Mouse (Mus musculus) frontal cortex, adult 2 months (tissue): ENCODE results near the gene Farp2. TPM values are rescaled to one million over a fixed set of nuclear protein-coding genes. Genes with fewer than 3 reads are reported as not detected.
A peak's percentile ranks its signal among the peaks of the same experiment; 100 is the strongest.
"Not testable (repeated sequence)": the region's sequence is repeated elsewhere in the genome, so short reads cannot be mapped to it uniquely, and the experiment has no call there.

Experiments used
- DNase-seq, 2 experiments: peaks; one replicate each; pipeline ENCODE4 v3.0.0; 2022; ENCODE audit warnings: low spot score in 1 of 2; ENCODE audit errors: extremely low spot score in 1 of 2
- polyA plus RNA-seq: library from polyadenylated mRNA; depleted of rRNA; stranded (reverse); fragments of >200 nt; gene quantifications from 2 replicates; pipeline ENCODE4 v1.2.3, GENCODE M21; 2012; rRNA removed

Gene Farp2
- 4.9 and 5.1 TPM in 2 replicates for polyA plus RNA-seq

DNA sequence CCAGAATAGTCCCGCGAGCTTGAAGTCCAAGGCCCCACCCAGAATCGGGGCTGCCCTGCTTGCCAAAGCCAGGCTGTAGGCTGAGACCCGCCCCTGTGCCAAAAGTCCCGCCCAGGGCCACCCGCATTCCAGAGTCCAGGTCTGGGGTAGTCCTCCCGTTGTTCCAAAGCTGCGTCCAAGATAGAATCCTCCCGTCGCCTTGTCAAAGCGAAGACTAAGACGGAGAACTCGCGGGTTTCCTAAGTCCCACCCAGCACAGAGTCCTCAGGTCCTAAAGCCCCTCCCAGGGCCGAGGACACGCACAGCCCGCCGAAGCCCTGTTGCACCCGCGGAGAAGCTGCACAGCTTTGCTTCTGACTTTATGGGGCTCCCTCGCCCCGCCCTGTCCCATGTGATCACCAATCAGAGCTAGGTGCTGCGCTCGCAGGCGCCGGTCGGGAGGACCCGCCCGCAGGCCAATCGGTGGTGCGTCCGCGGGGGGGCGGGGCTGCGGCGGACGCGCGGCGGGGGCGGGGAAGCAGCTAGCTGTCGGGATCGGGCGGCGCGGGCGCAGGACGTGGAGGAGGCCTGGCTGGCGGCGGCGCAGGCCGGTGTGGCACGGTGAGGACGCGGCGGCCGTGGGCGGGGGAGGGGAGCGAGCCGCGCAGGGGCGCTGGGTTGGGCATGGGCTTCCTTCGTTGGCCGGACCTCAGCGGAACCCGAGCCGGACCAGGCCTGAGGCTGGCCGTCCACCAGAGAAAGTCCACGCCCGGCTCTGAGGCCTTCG lies at the start of gene Farp2:
Gene Farp2, plus strand, starts transcription at position 495 of the 766 bp plus-strand sequence.
- peak; percentile 88 to 91 for DNase-seq

DNA sequence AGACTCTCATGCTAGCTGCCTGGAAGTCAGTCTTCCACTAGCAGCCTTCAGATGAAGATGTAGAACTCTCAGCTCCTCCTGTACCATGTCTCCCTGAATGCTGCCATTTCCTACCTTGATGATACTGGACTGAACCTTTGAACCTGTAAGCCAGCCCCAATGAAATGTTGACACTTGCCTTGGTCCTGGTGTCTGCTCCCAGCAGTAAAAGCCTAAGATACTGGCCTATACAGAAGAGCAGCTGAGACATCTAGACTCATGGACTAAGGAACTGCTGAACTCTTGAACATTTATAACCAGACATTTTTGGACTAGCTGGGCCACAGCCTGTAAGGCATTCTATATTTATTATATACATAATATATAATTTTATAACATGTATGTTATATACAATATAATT lies 46.8 kb upstream of the Farp2 start:
- no peak for DNase-seq

DNA sequence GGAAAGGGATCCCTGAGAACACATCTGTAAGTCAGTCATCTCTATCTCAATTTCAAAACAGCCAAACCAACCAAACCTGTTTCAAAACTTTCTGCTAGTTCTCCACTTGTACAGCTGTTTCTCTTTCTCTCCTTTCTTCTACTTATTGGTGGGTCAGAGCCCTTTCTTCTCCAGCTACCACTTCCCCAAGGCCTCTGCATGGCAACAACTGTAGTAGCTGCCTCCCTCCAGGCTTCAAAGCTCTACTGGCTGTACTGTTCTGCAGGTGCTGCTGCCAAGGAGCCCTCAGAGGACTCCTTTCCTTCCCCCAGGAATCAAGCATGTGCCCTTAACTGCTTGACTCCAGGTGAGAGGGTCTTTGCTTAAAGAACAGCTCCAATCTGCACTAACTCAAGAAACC lies 46.1 kb upstream of the Farp2 start:
- DNase-seq: no peak

DNA sequence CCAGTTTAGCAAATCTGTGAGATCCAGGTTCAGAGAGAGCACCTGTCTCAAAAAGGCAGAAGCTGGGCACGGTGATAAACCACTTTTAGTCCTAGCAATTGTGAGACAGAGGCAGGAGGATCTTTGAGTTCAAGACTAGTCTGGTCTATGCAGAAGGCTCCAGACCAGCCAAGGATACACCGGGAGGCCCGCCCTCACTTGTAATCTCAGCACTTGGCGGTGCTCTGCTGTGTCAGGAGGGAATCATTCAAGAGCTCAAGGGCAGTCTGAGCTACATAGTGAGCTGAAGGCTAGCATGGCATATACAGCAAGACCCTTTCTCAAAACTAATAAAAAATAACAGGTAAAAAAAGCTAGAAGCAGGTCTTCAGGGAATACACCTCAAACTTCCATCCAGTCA lies 43.3 kb upstream of the Farp2 start:
- DNase-seq: no peak

DNA sequence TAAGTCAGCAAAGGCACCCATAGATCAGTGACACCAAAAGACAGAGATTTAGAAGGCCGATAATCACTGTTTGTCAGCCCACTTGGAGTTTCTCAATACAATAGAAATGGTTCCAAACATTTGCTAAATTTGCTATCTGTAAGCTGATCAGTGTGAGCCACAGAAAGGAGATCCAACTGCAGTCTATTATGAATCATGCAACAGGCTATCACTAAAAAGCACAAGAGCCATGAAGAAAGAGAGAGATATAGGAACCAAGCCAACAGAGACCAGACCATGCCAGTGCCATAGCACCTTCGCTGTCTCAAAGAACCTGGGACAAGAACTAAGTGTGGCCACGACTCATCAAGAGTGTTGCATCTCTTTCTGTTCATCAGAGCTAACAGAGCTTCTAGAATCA lies 36.2 kb upstream of the Farp2 start:
- no peak for DNase-seq

DNA sequence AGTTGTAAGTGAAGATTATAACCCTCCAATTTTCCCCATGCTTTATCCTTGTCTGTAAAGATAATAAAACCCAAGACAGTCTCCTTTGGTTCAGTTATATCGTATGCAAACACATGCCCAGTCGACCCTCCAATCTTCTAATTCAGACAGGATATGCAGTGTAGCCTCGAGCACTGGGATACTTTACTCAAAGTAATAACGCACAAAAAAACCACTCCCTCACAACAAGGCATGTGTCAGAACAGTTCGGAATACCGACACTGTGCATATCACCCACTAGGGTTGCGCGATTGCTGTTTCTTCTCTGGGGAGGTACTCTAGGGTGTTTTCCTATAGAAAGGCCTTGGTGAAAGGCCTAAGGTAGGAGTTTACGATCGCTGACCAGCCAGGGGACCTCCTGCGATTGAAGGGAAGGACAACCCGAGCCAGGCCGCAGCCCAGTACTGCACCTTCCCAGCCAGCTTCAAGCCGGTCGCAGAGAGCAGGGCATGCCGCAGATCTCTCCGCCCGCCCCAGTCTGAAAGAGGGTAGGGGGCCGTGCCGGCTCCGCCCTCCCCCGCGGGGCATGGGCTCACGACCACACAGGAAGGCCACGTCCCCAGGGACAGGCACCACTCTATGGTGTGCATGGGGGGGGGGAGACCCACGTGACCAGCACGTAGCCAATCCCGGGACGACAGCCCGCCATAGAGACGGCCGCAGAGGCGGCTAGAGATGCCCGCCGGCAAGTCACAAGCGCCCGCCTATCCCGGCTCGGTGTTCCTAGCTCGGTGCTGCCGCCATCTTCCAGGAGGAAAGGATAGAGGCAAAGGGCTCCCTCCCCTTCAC lies 33.9 kb upstream of the Farp2 start:
- DNase-seq: peak; percentile 97 to 99

DNA sequence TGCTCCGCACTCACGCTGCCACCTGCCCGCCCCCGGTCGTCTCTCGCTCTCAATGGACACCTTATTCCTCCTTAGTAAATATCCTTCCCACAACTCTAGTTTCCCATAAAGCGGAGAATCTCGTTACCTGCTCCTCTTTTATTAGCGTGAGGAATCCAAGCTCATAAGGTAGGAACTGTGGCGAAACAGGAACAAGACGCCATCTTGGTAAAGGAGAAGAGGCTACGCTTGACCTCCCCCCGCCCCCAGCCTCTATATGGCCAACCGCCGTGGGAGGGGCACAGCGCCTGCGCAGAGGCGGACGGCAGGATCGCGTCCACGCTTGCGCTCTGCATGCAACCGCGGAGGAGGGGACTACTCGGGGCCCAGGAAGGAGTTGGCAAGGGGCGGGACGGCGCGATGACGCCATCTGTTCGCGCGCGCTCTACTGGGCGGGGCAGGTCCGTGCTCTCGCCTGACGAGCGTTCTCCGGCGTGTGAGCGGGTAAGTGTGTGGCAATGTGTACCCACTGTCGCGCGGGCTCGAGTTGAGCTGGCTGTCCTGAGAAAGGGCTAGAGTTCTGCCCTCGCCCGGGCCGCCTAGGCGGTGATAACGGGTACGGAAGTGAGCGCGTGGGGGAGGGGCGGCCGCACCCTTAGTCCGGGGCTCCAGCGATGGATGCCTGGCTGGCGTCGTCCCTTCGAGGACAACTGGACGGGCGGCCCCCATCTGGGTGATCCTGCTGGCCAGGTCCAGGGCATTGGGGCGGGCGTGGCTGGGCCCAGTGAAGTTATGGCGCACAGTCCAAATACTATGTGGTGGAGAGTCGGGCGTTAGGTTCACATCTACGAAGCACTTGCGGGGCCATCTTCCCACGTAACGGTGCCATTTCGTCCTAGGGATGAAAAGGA lies 33.0 kb upstream of the Farp2 start, which contains the start of gene Hdlbp:
Gene Hdlbp, minus strand, starts transcription at position 230 of the 890 bp plus-strand sequence.
- peak; percentile 98 to 99 for DNase-seq

DNA sequence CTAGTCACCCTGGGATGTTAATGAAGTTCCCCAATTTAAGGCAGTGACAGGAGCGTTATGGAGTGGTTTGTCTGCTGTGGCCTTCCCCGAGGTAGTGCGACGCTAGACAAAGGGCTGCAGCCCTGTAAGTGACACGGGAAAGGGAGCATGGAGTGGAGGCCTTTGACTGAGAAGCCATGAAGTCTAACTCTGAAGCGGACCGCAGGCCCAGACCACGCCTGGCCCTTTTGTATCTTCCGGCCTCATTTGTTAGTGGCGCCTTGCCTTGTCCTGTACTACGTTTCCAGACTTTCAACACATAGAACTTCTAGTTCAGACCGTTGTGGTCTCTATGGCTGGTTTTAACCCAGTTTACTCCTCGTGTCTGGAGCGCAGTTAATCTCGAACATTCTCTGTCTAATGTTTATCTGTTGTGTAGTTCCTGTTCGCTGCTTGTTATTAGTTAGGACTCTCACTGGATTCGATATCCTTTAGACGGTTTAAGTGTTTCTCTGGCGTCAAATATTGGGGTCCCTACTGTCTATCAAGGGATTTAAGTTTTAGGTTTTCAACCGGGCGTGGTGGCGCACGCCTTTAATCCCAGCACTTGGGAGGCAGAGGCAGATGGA lies 32.3 kb upstream of the Farp2 start:
- DNase-seq: peak in 1 of 2 experiments; percentile 12

DNA sequence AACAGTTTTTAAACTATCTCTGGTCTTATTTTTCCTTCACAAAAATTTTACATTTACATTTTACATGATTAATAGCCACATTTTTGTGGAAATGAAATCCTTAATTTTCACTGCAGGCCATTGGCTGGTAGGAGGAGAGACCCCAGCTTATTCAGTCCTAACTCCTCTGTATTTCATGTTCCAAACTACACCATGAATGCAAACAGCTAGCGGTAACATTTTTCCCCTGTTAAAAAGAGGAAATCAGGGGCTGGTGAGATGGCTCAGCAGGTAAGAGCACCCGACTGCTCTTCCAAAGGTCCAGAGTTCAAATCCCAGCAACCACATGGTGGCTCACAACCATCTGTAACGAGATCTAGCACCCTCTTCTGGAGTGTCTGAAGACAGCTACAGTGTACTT lies 25.6 kb upstream of the Farp2 start:
- not testable (repeated sequence) for DNase-seq

DNA sequence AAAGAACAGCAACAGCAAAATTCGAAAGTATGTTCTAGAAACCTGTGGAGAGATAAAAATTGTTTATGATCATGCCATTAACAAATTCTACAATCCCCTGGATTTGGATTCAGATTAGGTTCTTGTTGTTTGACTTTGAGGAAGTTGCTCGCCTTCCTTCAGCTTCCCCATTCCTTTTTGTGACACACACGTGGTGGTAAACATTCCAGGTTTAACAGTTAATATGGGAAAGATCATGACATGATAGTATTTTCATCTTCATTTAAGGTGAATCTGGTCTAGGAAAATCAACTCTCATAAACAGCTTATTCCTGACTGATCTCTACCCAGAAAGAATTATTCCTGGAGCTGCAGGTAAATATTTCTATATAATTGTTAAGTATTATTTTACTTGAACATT lies 16.6 kb upstream of the Farp2 start:
- no peak for DNase-seq

DNA sequence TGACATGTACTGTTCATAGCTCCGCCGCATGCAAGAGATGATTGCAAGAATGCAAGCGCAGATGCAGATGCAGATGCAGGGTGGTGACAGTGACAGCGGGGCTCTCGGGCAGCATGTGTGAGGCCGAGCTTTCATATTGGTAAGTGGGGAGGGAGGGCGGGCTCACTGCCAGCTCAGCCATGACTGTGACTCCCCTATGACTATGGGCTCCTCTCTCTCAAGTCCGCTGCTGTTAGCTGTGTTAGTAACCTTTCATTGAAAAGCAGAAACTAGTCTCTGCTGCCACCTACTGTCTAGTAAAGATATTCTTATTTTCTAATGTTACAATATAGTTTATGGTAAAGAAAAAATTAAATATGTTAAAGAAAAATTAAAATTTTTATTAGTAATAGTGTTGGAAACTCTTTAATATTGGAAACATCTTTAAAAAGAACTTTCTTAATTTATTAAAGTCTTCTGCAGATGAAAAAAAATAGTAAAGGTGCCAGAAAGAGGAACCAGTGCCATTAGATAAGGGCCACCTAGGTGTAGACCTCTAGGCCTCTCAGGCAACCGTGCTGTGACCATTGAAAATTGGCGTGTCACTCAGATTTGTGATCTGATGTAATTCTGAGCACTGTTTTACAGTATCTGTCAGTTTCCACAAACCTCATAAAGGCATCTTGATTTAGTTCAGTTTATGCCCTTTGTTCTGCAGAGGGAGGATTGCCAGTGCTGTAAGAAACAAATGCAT lies 4.8 kb upstream of the Farp2 start:
- peak in 1 of 2 experiments; percentile 71 for DNase-seq

DNA sequence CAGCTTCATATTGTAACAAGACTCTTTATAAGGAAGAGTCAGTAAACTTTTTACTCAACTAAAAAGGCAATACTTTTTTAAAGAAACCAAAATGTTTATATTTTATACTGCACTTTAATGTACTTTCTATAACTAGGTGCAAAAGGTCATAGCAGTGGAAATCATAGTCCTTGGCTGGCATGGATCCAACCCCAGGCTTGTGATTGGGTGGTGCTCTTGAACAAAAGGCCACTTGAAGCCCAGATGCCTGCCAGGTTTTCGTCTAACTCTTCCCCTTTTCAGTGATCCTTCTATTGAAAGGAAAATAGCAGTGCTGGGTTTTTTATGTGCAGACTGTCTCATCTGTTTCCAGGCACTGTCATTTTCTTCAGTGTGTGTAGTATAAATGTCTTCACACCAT lies 3.3 kb upstream of the Farp2 start:
- not testable (repeated sequence) for DNase-seq

DNA sequence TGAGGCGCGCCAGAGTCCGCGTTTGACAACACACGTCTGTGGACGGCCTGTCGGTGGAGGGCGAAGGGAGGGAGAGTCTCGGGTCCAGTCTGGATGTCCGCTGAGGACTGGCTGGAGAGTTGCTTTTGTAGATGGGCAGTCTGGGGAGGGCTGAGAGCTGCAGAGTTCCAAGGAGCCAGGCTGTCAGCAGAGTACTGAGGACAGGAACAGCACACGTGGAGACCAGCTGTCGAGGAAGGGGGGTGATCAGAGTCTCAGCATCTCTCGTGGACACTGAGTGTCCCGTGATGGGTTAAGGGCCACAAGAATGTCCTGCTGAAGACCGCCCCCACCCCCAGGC lies 442 bp downstream of the Farp2 start:
- DNase-seq: peak in 1 of 2 experiments; percentile 17

DNA sequence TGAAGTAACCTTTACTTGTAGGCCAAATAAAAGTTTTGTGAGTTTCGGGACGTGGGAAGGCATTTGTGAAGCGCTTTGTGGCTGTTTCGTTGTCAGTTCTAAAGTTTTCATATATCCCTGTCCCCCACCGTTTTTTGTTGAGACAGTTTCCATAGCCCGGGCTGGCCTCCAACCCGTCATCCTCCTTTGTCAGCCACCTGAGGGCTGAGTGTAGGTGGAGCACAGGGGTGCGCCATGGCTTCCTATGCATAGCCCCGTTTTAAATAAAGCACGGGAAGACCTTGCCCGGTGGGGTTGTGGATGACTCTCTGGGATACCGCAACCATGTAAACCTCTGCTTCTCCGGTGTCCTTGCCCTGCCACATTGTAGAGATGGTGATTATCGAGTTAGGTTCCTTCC lies 1.3 kb downstream of the Farp2 start:
- DNase-seq: no peak

DNA sequence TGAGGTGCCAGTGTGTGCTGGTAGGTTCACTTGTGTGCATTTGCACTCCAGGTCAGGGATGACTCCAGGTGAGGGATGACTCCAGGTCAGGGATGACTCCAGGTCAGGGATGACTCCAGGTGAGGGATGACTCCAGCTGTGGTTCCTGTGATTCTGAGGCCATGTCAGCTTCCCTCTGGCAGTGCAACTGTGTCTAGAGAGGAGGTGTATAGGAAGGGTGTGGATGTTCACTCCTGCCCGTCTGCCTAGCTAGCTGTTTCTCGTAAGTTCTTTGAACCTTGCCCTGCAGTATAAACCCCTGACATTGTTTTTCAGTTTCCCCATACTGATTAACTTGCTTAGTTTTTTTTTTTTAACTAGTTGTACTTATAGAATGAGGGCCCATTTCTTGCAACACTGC lies 9.6 kb downstream of the Farp2 start:
- DNase-seq: no peak

DNA sequence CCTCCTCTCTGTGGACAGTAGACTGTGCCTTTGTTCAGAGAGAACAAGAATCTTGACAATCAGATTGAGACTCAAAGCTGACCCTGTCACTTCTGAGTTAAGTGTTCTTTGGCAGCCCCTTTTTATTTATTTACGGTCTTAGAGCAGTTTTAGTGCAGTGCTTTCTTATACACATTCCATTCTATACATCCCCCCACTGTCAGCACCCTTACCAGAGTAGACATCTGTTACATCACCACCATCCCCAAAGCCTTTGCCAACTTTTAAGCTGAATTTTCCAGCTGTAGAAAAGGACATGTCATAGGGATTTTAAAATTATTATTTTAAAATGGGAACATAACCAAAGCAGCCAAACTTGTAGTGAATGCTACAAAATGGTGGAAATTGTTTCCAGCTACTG lies 10.4 kb downstream of the Farp2 start:
- no peak for DNase-seq

DNA sequence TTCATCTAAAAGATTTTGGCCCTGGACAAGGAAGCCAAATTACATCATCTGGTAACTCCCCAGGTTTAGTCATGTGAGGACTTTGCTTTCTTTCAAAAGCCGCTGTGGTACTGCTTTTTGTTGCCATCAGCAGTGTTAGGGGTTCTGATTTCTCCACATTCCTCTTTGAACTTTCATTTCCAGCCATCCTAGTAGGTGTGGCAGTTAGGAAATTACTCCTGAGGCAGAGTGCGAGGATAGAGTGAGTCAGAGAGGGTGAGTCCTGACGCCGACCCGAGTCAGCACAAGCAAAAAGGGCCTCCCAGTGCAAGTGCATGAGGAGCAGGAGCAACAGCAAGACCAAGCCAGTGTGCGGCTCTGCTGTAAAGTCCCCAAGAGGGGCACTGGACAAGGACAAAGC lies 17.9 kb downstream of the Farp2 start:
- no peak for DNase-seq

DNA sequence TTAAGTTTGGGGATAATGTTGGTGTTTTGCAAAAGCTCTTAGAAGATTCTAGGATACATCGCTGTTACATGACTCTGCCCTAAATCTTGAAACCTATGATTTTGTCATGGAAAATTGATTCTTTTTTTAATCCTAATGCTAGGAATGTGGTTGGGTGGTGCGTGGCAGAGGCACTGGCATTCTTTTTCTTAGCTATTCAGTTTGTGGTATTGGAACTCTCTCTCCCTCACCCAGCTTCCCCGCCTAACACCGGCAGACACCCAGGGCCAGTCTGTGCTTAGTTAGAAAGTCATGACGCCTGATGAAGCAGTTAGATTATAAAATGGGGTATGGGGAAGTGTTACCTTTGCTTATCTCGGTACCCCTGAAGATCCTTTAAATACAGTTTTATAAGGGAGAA lies 25.3 kb downstream of the Farp2 start:
- DNase-seq: no peak

DNA sequence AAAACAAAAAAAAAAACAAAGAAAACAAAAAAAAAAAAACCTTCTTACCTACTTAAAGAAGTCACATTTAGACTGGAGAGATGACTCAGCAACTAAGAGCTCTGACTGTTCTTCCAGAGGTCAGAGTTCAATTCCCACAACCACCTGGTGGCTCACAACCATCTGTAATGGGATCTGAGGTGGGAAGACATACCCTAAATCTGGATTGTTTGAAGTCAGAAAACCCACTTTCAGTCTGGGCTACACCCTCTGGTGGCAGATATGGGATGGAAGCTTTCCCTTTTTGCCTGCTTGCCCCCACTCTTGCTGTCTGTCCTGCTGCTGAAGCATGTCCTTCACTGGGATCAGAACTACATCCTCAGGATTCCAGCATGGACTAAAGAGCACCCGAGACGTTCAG lies 31.3 kb downstream of the Farp2 start:
- no peak for DNase-seq

DNA sequence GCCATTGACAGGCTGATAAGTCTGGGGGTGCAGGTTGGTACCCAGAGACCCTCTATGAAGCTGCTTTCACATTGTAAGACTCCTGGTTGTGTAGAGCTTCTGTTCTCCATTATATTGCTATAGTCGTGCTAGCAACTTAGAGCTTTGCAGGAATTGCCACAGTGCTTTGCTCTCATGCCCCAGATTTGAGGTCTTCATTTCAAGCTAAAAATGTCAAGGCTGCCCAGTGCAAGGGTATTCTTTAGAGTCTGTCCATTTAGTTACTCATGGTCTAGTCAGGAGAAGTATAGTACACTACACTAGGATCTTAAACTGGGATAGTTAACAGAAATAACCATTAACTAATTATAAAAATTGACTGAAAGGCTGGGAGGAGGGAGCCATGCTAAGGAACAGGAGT lies 35.4 kb downstream of the Farp2 start:
- no peak for DNase-seq
